Comparison of ENCODE assay signal across 17 mouse cellular contexts in the genomic region with DNA sequence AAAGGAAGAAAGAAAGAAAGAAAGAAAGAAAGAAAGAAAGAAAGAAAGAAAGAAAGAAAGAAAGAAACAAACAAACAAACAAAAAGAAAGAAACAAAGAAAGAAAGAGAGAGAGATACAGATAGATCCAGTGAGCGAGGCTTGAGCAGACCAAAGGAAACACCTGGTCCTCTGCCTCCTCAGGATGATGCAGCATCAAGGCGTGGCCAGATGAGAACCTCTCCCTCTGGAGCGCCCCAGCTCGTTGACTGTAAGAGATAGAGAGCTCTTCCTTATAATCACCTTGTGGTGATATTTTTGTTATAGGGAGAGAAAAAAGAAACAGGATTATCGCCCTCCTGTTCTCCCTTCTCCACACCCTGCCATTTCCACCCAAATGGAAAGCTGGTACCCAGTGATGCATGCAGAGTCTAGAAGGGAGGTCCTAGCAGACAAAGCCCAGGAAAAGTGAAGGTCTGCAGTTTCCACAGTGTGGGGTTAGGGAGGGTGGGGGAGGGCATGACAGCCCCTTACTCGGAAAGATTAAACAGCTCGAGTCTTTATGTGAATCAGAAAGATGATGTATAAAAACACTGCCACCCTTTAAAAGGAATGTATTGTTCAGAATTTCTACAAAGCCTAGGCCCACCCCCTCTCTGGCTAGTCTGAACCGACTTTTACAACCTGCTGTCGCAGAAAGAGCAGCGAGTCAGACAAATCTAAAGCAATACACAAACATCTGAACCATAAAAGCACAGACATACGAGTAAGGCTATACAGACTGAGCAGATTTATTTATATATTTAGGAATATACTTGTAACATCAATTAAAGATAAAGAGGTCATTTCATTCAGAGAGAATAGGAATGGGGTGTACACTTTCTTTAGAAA.
DNase-seq lines count a peak whose midpoint lies in the region; ATAC-seq lines count a peak whose summit lies in the region.
"Had no signal": no experiment of that assay in that cellular context is flagged by ENCODE, and none has a peak within 500 bp of the region (broad histone marks: within the 10 kb centered on the region; RNA-seq: fewer than 3 reads in every experiment).

No protein-coding gene starts in this region.

- H3K36me3 ChIP-seq in heart, embryonic 10.5 days = no peaks in the 10 kb centered on the region
- H3K36me3 ChIP-seq in kidney, embryonic 16.5 days (ENCODE audit: insufficient read depth, low read length) = no peaks in the 10 kb centered on the region
- H3K36me3 ChIP-seq in neural tube, embryonic 14.5 days (ENCODE audit: control insufficient read depth, insufficient read depth, low read length) = no peaks in the 10 kb centered on the region
- H3K36me3 ChIP-seq: forebrain, embryonic 15.5 days had no signal

- WGBS in heart, embryonic 10.5 days = 72% methylated on average over 11 of the region's 11 CpGs
- WGBS in kidney, embryonic 16.5 days = 33% methylated on average over 11 of the region's 11 CpGs
- 41% methylated on average over 11 of the region's 11 CpGs for WGBS in neural tube, embryonic 14.5 days

- ATAC-seq in kidney, embryonic 16.5 days (ENCODE audit: low FRiP score, low TSS enrichment) = no peak
- ATAC-seq in neural tube, embryonic 14.5 days (ENCODE audit: low read depth) = peak; percentile 41; the same call in 1 of the 2 replicates
- ATAC-seq: forebrain, embryonic 15.5 days had no signal

- peak overlapping the region; percentile 42; the same call in 1 of the 2 replicates for H3K27ac ChIP-seq in heart, embryonic 10.5 days
- peak overlapping the region; percentile 13; the same call in 1 of the 2 replicates for H3K27ac ChIP-seq in kidney, embryonic 16.5 days (ENCODE audit: low read length)
- H3K27ac ChIP-seq in neural tube, embryonic 14.5 days (ENCODE audit: low read depth, low read length) = no peak overlapping the region
- H3K27ac ChIP-seq: forebrain, embryonic 15.5 days had no signal

- H3K4me1 ChIP-seq in heart, embryonic 10.5 days = peaks cover 45% of the 10 kb centered on the region
- H3K4me1 ChIP-seq in kidney, embryonic 16.5 days (ENCODE audit: insufficient read depth, low read length) = peaks cover 25% of the 10 kb centered on the region
- no peaks in the 10 kb centered on the region for H3K4me1 ChIP-seq in neural tube, embryonic 14.5 days (ENCODE audit: control insufficient read depth, insufficient read depth, low read length)

- H3K27me3 ChIP-seq in heart, embryonic 10.5 days (ENCODE audit: insufficient read depth, poor library complexity, severe bottlenecking) = no peaks in the 10 kb centered on the region
- H3K27me3 ChIP-seq in kidney, embryonic 16.5 days (ENCODE audit: insufficient read depth, low read length) = no peaks in the 10 kb centered on the region
- H3K27me3 ChIP-seq in neural tube, embryonic 14.5 days (ENCODE audit: control insufficient read depth, insufficient read depth, low read length) = no peaks in the 10 kb centered on the region
- H3K27me3 ChIP-seq: forebrain, embryonic 15.5 days had no signal

- H3K4me3 ChIP-seq in heart, embryonic 10.5 days = no peak overlapping the region
- H3K4me3 ChIP-seq in kidney, embryonic 16.5 days (ENCODE audit: low read length) = no peak overlapping the region
- no peak overlapping the region for H3K4me3 ChIP-seq in neural tube, embryonic 14.5 days (ENCODE audit: low read depth, low read length)
- H3K4me3 ChIP-seq: forebrain, embryonic 15.5 days had no signal

- DNase-seq in heart, embryonic 10.5 days (ENCODE audit: low spot score) = no peak
- no peak for DNase-seq in heart, adult 18-20 months
- DNase-seq in kidney, adult 9 months = no peak
- DNase-seq in neural tube, embryonic 10.5 days (ENCODE audit: extremely low spot score, low spot score) = no peak
- DNase-seq in right cerebral cortex, adult 18-20 months = no peak
- DNase-seq: adrenal gland, adult 2 months; cerebellum, adult 8-10 months; heart, postnatal 14 days; kidney, adult 18-20 months; left cerebral cortex, postnatal 4 days; lung, adult 2 months; right cerebral cortex, postnatal 25 days had no signal

- no peak overlapping the region for H3K4me2 ChIP-seq in kidney, embryonic 16.5 days (replicated peaks; ENCODE audit: low read depth, low read length)
- H3K4me2 ChIP-seq in neural tube, embryonic 14.5 days (ENCODE audit: low read depth, low read length) = no peak overlapping the region
- H3K4me2 ChIP-seq: forebrain, embryonic 15.5 days; heart, embryonic 11.5 days; liver, embryonic 11.5 days had no signal

- no peak overlapping the region for H3K9ac ChIP-seq in kidney, embryonic 16.5 days (replicated peaks; ENCODE audit: low read length)
- no peak overlapping the region for H3K9ac ChIP-seq in neural tube, embryonic 14.5 days (replicated peaks; ENCODE audit: low read depth, low read length)
- H3K9ac ChIP-seq: forebrain, embryonic 15.5 days had no signal

- H3K9me3 ChIP-seq in heart, embryonic 10.5 days = no peaks in the 10 kb centered on the region
- no peaks in the 10 kb centered on the region for H3K9me3 ChIP-seq in kidney, embryonic 16.5 days (ENCODE audit: low read length)
- H3K9me3 ChIP-seq in neural tube, embryonic 14.5 days (ENCODE audit: control insufficient read depth, low read length) = no peaks in the 10 kb centered on the region
- H3K9me3 ChIP-seq: forebrain, embryonic 15.5 days had no signal
